Mouse (Mus musculus) spleen, embryonic (tissue): ENCODE measurements around the gene Olfr1501.
"Not testable (repeated sequence)": the region's sequence is repeated elsewhere in the genome, so short reads cannot be mapped to it uniquely, and the experiment has no call there.

Experiments used
- CTCF ChIA-PET: fragments of 350-600 bp; sonication (Branson Sonifier 250); formaldehyde crosslinking; loops from one replicate; lab custom pipeline; 2022; lab: Charles Lee

Olfr1501 gene

GRCm38 (mm10) chr19:13850592-13850991 is at the start of gene Olfr1501:
Gene Olfr1501 (minus strand): TSS chr19:13850692.
- CTCF ChIA-PET: not testable (repeated sequence)

GRCm38 (mm10) chr19:13897828-13898227 is 47.3 kb upstream of the Olfr1501 start, which contains the start of gene Olfr1504:
Gene Olfr1504 (minus strand): TSS chr19:13897928.
- CTCF ChIA-PET: no interaction called here

- CTCF ChIA-PET: no interaction called here
Measured at GRCm38 (mm10) chr19:13861495-13861894, 11.0 kb upstream of the Olfr1501 start, which contains the start of gene Olfr1502. Gene Olfr1502 (plus strand): TSS chr19:13861795.

GRCm38 (mm10) chr19:13830388-13830787 is 20.1 kb downstream of the Olfr1501 start, which contains the start of gene Olfr1500:
Gene Olfr1500 (minus strand): TSS chr19:13830488.
- CTCF ChIA-PET: no interaction called here

- CTCF ChIA-PET: no interaction called here
Measured at GRCm38 (mm10) chr19:13828447-13828846, 22.0 kb downstream of the Olfr1501 start.

- CTCF ChIA-PET: interaction anchor here (0.6 kb wide), 1 partner anchor 10 kb away, joined by 3 read pairs; no protein-coding TSS in a partner anchor
Measured at GRCm38 (mm10) chr19:13820847-13821246, 29.6 kb downstream of the Olfr1501 start.

- CTCF ChIA-PET: no interaction called here
Measured at GRCm38 (mm10) chr19:13819347-13819746, 31.1 kb downstream of the Olfr1501 start, which contains the start of gene Olfr1499. Gene Olfr1499 (minus strand): TSS chr19:13819447.

- CTCF ChIA-PET: no interaction called here
Measured at GRCm38 (mm10) chr19:13818827-13819226, 31.7 kb downstream of the Olfr1501 start.

- CTCF ChIA-PET: no interaction called here
Measured at GRCm38 (mm10) chr19:13812823-13813222, 37.7 kb downstream of the Olfr1501 start.

GRCm38 (mm10) chr19:13805486-13805885 is 45.0 kb downstream of the Olfr1501 start:
- CTCF ChIA-PET: not testable (repeated sequence)

- CTCF ChIA-PET: no interaction called here
Measured at GRCm38 (mm10) chr19:13798102-13798501, 52.4 kb downstream of the Olfr1501 start, which contains the start of gene Olfr1497. Gene Olfr1497 (minus strand): TSS chr19:13798202.
